Mouse (Mus musculus) frontal cortex, postnatal 10 days (tissue): Measurements from ENCODE around the gene Sord.
"Not testable (repeated sequence)": the region's sequence is repeated elsewhere in the genome, so short reads cannot be mapped to it uniquely, and the experiment has no call there.

Source experiments
- DNase-seq, 2 experiments: peaks; one replicate each; pipeline ENCODE4 v3.0.0; 2022; ENCODE audit warnings: low spot score in 2 of 2, mixed read lengths in 1 of 2

The Sord gene

DNA sequence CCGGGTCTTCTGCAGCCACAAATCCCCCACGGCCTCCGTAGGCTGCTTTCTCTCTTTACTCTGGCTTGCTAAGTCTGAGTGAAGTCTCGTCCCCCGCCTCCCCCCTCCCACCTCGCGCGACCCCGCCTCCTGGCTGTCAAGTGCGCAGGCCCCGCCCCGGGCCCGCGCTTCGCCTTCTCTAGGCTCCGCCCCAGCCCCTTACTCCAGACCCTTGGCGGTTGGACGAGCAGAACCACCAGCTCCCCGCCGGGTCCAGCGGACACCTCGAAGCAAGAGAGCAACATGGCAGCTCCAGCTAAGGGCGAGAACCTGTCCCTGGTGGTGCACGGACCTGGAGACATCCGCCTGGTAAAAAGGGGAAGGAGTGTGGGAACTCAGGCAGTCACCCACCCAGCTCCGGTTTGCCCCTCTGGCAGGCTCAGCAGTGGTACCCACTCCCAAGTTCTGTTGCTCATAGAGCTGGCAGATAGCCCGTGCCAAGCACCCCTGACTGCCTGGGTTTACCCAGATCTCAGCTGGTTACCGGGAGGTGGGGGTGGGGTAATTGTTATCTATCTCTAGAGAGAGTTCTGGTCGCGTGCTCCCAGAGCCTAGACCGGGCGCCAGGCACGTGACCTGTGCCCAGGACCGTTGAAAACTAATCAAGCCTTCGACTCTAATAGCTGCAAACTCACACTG lies at the start of gene Sord:
Sord (plus strand) TSS at position 139 of the 678 bp plus-strand sequence.
- DNase-seq: peak; percentile 57 to 76

DNA sequence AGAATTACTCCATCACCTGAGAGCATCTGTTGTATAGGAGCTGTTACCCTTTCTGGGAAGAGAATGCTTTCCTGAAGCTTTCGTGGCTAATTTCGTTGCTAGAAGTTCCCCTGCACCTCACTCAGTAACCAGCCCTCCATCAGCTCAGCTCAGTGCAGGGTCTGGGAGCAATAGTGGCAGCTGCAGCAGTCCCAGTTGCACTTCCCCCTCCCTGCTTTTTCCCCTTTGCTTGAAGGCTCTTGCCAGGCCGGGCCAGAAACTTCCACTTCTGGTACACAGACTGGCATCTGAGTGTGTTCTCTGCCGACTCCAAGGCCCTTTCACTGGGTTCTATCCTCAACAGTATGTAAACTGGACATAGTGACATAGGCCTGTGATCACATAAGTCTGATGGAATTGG lies 49.5 kb upstream of the Sord start:
- DNase-seq: no peak

DNA sequence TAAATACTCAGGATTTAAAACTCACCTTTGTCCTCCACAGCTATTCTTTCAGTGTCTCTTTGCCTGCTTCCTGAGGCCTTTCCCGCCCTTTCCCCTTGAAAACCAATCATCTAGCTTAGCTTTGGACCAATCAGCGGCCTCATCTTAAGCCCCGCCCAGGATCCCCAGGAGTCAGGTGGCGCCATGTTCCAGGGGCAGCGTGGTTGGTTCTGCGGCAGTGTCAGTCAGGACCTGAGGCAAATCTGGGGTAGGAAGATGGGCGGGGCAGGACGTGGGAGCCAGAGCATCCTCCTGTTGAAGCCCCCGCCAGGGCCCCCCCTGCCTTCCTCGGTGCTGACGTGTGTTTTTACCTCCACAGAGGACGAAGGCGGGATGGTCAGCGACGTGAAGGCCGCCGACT lies 48.4 kb upstream of the Sord start, which contains the start of the genes Patl2 and Terb2:
Patl2 (minus strand) TSS at position 84 of the 400 bp plus-strand sequence.
Terb2 (plus strand) TSS at position 167 of the 400 bp plus-strand sequence.
- no peak for DNase-seq

DNA sequence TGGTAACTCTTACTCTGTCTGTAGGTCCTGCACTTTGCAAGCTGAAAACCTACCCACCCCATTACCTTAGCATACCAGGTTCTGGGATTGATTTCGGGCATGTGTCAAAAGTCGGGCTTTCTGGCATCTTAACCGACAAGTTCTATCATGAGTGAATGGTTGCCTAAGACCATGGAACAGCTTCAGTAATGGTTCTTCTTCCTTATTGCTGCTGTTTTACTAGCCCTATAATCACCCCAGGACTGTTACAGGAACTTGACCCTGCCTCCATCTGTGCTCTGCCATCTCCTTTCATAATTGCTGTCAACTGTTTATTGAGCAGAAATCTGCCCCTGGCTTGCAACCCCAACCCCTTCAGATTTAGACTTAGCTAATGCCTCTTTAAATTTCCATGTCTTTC lies 47.8 kb upstream of the Sord start:
- no peak for DNase-seq

DNA sequence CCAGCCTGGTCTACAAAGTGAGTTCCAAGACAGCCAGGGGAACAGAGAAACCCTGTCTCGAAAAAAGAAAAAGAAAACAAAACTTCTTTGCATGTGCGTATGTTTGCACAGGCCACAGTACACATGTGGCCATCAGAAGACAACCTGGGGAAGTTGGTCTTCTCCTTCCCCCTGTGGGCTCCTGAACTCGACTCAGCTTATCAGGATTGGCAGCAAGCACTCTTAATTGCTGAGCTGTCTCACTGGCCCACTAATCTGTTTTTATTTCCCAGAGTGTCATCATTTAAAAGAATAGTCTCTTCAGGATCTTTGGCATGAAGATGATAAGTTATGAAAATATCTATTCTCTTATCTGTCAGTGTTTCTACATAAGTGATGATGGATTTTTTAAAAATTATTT lies 42.7 kb upstream of the Sord start:
- no peak for DNase-seq

DNA sequence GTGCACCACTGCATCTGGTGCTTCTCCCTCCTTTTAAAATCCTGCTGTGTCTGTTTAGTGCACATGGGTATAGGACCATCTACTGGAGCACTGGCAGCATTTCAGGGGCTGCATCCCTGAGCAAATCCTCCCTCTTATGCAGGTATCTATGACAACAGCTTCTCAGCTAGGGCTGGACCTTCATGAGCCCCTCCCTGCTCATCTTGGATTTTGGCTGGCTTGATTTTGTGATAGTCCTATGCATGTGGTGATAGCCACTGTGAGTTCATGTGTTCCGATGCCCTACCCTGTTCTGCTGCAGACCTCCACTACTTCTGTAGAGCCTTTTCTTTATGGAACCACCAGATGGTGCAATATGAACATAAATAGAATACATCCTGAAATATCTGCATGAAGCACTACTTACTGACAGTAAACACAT lies 40.0 kb upstream of the Sord start:
- DNase-seq: peak; percentile 9 to 12

DNA sequence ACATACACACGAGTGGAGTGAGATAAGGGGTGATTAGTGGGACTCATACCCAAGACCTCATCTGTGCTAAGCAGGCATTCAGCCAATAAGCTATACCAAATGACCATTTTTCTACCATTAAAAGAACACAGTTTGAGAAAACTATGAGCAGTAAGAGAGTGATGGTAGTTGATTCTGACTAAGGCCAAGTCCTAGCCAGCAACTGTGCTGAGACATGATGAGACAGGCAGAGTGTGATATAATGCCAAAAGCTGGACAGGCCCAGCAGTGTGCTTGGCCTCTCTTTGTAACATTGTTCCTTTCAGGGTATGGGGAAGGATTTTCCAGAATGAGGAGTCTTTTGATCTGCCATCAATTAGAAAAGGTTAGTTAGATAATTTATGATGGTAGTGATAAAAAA lies 33.0 kb upstream of the Sord start:
- no peak for DNase-seq

DNA sequence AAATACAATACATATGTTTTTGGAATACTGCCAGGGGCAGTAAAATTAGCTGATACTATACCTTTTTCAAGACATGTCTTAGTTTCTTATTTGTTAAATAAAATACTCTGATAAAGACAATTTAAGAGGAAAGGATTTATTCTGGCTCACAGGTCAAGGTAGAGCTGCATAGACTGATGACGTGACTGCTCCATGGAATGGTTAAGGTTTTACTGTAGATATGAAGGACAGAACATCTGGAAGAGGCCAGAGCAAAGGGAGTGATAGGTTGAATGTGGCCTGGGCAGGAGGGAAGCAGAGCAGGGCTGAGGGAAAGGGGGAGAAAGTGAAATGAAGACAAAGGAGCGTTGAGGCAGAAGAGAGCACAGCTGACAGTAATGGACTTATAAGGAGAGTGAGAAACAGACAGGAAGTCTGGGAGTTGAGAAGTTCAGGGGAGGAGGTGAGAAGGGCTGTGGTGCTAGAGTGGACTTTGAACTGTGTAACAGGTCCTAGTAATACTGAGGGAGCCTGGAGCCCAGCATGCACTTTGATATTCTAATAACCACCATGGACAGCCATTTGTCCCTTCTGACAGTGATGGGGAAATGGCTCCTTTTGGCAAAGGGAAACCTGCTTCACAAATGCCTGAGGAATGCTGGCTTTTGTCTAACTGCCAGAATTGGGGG lies 28.0 kb upstream of the Sord start:
- DNase-seq: no peak

DNA sequence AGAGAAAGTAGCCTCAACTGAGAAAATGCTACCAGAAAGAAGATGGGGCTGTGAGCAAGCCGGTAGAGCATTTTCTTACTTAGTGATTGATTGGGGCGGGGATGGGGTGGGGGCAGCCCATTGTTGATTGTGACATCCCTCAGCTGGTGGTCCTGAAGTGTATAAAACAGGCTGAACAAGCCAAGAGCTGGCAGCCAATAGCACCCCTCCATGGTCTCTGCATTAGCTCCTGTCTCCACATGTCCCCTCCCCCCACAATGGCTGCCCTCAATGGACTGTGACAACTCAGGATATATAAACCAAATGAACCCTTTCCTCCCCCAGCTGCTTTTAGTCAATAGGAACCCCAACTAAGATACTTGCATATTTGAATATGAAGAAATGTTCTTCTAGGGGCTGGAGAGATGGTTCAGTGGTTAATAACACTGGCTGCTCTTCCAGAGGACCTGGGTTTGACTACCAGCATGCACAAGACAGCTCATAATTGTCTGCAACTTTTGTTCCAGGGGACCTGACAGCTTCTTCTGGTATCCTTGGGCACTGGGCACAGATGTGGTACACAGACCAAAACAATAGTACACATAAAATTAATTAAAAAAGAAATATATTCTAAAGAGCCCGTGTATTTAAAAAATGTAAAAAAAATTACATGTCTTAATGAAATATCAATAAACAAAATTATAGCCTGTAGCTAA lies 23.9 kb upstream of the Sord start:
- DNase-seq: no peak

DNA sequence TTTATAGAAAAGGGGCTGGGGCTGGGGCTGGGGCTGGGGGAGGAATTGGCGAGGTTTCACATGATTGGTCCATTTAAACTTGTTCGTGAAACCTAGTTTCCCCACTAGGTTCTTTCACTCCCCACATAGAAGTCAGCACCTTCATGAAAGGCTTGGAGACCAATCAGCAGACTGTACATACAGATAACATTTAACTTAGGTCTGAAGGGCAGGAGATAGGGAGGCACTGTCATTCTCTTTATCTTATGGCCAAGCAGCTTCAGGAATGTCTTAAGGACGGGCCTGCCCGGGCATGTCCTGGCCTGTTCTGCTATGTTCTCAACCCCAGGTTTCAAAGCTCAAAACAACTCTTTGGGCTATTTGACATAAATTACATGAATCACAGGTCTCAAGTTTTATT lies 17.5 kb upstream of the Sord start:
- DNase-seq: not testable (repeated sequence)

DNA sequence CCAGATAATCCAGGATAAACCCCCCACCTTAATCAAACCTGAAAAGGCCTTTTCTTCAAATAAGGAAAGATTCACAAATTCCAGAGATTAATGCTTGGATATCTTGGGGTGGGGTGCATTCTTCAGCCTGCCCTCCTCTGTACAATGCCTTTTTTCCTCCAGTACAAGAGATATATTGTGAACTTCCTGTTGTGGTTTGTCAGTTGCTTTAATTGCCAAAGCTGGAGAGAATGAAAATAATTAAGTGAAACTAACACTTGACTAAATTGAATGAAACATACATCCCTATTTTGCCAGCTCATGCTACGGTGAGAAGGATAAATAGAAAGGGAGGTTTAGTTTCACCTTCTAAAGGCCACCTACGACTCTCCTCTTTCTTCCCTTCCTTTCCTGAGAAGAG lies 16.3 kb upstream of the Sord start:
- DNase-seq: no peak

DNA sequence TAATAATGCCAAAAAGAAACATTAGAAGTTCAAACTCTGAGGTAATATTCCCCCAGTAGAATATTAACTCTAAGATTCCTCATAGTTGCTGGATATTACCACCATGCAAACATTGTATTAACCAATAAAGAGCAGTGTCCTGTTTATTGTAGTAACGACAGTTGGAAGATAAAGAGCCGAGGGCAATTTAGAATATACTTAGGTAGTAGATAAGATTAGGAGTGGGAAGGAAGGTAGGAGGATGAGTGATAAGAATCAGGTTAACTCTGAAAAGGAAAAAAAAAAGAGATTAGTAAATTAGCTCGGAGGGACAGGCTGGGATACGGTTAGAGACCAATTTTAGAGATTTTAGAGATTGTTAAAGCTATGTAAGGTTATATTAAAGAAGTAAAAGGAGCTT lies 13.2 kb upstream of the Sord start:
- DNase-seq: no peak

DNA sequence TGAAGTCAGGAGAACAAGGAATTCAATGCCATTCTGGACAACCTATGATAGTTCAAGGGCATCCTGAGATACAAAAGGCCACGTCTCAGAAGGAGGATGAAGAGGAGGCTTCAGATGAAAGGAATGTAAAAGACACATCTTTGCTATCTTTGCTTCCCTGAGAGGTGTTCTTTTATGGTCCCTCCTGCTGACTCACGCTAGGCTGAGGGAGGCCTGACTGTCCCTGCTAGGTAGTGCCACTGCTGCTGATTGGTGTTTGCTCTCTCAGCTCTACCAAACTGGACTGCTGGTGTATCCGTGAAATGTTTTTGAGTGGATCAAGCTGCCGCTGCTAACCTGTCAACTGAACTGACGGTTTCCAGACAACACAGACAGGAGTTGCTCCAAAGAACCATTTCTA lies 12.8 kb upstream of the Sord start:
- DNase-seq: no peak

DNA sequence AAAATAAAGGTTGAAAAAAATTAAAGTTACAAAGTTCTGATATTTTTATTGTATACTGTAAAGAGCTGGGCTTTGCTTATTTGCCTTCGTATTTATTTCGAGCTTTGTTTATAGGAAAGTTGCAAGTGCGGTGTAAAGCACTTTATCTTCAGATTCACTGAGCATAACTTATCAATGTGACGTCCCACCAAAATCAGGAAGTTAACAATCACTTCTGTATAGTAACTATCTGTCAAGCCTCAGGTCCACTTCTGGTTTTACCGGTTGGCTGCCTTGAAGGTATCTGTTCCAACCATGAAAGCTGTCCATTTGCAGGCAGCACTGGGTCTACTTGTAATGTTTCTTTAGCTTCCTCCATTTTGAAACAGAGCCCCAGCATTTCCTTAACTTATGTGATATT lies 12.3 kb upstream of the Sord start:
- no peak for DNase-seq

DNA sequence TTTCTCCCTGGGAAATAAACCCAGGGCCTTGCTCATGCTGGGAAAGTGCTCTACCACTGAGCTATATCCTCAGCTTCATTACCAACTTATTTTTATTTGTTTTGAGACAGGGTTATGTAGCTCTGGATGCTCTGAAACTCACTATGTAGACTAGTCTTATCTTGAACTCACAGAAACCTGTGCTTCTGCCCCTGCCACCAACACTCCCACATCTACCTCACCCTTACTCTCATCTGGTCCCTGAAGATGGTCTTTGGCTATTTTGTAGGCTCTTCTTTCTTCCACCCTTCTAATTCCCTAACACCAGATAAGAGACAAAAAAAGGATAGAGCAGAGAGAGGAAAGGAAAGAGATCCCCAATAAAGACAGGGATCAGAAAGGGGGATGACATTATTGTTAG lies 10.9 kb upstream of the Sord start:
- no peak for DNase-seq

DNA sequence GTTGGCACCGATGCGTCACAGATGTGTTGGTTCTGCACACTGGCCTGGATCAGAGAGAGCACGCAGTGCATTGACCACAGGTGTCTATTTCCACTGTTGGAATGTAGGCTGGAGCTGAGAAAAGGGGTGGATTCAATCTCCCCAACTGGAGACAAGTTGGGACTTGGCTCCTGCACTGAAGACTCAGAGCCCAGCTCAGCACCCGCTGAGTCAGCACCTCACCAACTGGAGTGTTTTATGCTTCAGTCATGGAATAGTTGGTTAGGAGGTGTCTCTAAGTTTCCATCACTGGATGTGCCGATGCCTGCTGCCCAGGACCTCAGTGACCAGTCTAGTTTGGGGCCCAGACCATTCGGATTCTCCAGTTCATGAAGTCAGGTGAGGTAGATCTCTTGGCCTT lies 4.2 kb upstream of the Sord start:
- DNase-seq: no peak

DNA sequence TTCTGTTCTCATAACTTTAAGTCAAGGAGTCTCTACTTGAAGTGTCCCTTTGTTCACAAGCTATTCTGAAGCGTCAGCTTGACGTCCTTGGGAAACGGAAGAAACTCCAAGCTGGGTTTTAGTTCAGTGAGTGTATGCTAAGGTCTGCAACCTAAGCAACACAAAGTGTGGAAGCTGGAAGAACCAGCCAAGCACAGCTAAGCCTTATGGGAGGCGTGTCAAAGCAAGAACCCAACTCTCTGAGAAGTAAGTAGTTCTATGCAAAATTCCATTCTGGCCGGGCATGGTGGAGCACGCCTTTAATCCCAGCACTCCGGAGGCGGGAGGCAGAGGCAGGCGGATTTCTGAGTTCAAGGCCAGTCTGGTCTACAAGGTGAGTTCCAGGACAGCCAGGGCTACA lies 2.9 kb upstream of the Sord start:
- no peak for DNase-seq

DNA sequence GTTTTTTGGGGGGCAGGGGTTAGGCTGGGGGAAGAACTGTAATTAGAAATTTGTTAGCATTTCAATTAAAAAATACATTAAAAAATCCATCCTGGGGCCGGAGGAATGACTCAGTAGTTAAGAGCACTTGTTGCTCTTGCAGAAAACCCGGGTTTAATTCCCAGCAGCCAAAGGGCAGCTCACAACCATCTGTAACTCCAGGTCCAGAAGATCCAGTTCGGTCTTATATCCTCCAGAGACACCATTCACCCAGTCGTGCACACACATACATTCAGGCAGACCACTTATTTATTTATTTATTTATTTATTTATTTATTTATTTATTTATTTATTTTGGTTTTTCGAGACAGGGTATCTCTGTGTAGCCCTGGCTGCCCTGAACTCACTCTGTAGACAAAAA lies 1.2 kb upstream of the Sord start:
- no peak for DNase-seq

DNA sequence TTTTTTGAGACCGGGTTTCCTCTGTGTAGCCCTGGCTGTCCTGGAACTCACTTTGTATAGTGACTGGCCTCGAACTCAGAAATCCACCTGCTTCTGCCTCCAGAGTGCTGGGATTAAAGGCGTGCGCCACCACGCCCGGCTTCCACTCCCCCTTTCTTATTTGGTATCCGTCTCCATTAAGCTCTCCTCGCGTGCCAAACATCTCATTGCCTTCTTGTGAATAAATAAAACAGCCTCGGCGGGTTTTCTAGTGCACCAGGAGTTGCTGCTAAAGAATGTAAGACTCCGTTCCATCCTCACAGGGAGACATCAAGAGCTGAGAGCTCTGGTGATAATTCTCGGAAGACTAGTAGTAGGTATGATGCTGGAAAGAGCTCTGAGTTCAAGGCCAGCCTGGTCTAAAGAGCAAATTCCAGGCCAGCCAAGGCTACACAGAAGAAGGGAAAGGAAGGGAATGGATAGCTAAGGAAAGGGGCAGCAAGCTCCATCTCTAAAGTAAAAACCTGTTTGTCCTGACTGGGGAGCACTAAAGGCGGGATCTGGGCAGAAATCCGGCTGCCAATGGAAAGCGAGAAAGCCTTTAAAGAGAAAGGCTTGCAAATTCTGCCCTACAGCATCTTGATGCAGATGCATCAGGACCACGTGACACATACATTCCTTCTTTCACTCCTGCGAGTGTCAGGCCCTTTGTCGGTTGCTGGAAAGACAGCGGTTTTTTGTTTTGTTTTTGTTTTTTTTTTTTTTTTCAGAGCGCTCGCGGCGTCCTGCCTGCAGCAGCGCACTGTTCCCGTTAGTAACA lies 591 bp upstream of the Sord start:
- peak in 1 of 2 experiments; percentile 8 for DNase-seq

DNA sequence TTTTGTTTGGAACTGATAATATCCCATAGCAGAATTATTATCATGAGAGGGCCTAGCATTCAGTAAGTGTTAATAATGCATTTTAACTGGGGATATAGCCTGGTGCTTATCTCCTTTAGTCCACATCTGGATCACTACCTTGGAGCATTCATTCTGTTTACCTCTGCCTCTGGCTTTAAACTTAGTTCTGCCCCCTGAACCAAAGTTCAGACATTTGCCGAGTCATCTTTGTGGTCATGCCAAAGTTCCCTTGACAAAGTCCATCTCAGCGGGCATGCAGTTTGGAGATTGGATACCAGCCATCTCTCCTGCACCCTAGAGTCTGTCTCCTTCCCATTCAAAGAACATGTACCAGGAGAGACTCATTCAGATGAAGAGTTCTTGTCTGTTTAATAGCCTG lies 876 bp downstream of the Sord start:
- no peak for DNase-seq

DNA sequence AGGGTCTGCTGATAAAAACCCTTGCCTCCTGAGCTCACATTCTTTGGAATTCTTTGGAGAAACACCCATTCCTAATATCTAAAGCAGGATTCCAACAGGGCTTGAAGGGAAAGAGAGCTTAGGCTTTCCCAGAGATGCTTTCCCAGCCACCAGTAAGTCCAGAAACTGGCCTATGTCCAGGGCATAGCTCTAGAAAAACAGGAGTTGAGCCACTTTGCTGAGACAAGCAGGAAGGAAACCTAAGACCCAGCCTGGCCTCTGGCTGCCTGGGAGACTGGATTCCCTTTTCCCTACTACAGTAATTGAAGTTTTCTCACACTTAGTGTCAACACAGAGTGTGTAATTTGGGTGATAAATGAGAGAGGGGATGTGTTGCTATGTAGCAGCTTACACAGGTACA lies 1.8 kb downstream of the Sord start:
- no peak for DNase-seq

DNA sequence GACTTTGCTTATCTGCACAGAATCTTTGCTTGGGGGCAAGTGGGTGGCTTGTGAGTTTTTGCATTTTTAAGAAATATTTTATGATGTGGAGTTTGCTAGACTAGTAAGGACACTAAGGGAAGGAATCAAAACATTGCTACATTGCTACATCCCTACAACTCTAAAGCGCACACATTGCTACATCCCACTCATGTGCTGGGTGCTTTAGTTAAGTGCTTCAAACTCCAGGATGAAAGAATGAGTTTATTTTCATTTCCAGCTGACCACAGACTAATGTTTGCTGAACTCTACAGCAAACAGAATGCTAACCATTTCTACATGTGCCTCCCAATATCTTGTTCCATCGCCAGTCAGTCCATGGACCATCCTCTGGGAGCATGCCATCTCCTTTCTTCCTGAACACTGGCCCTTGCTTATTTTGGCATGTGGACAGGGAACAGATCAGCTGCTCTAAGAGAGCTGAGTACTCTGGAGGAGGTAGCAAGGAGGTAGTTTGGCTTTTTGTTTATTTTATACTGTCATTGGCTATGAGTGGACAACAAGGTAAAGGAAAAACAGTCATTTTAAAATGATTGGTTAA lies 3.4 kb downstream of the Sord start:
- DNase-seq: no peak
